ENCODE assay signal across 9 mouse cellular contexts in genomic region chr2:38533767-38534166, GRCm38 (mm10). TPM values are rescaled to one million over a fixed set of nuclear protein-coding genes. Genes with fewer than 3 reads are reported as not detected.
DNase-seq lines count a peak whose midpoint lies in the region; ATAC-seq and TF ChIP-seq lines count a peak whose summit lies in the region.
"Had no signal": no experiment of that assay in that cellular context is flagged by ENCODE, and none has a peak within 500 bp of the region (broad histone marks: within the 10 kb centered on the region; RNA-seq: fewer than 3 reads in every experiment).

No protein-coding gene starts in this region.

- ATAC-seq in heart, embryonic 12.5 days (ENCODE audit: insufficient number of reproducible peaks, low FRiP score), result no peak
- ATAC-seq in midbrain, embryonic 13.5 days, result no peak
- ATAC-seq in midbrain, postnatal 0 days (ENCODE audit: low FRiP score), result no peak
- no peak for ATAC-seq in limb, embryonic 14.5 days (ENCODE audit: low FRiP score, low read depth)
- no peak for ATAC-seq in stomach, embryonic 16.5 days (ENCODE audit: insufficient read depth, low FRiP score)

- H3K4me3 ChIP-seq in heart, embryonic 12.5 days, result no peak overlapping the region
- H3K4me3 ChIP-seq in midbrain, embryonic 13.5 days (replicated peaks), result no peak overlapping the region
- H3K4me3 ChIP-seq in midbrain, postnatal 0 days (ENCODE audit: low read depth, low read length), result no peak overlapping the region
- no peak overlapping the region for H3K4me3 ChIP-seq in limb, embryonic 14.5 days (replicated peaks; ENCODE audit: low read length)
- no peak overlapping the region for H3K4me3 ChIP-seq in stomach, embryonic 16.5 days (replicated peaks; ENCODE audit: low read length)
- H3K4me3 ChIP-seq: limb, embryonic 13.5 days had no signal

- no peaks in the 10 kb centered on the region for H3K9me3 ChIP-seq in heart, embryonic 12.5 days (replicated peaks)
- H3K9me3 ChIP-seq in midbrain, embryonic 13.5 days, result no peaks in the 10 kb centered on the region
- H3K9me3 ChIP-seq in midbrain, postnatal 0 days (ENCODE audit: low read length), result no peaks in the 10 kb centered on the region
- no peaks in the 10 kb centered on the region for H3K9me3 ChIP-seq in limb, embryonic 14.5 days (ENCODE audit: control insufficient read depth, low read length)
- no peaks in the 10 kb centered on the region for H3K9me3 ChIP-seq in stomach, embryonic 16.5 days (replicated peaks; ENCODE audit: control insufficient read depth, low read length)
- H3K9me3 ChIP-seq: limb, embryonic 13.5 days had no signal

- WGBS in heart, embryonic 12.5 days, result 36% methylated on average over 6 of the region's 6 CpGs
- WGBS in midbrain, embryonic 13.5 days, result 66% methylated on average over 6 of the region's 6 CpGs
- 57% methylated on average over 6 of the region's 6 CpGs for WGBS in midbrain, postnatal 0 days
- 60% methylated on average over 6 of the region's 6 CpGs for WGBS in limb, embryonic 14.5 days
- 53% methylated on average over 6 of the region's 6 CpGs for WGBS in stomach, embryonic 16.5 days

- no peaks in the 10 kb centered on the region for H3K27me3 ChIP-seq in heart, embryonic 12.5 days (replicated peaks)
- H3K27me3 ChIP-seq in midbrain, embryonic 13.5 days, result no peaks in the 10 kb centered on the region
- no peaks in the 10 kb centered on the region for H3K27me3 ChIP-seq in midbrain, postnatal 0 days (ENCODE audit: insufficient read depth, low read length)
- no peaks in the 10 kb centered on the region for H3K27me3 ChIP-seq in limb, embryonic 14.5 days (ENCODE audit: control insufficient read depth, insufficient read depth, low read length)
- no peaks in the 10 kb centered on the region for H3K27me3 ChIP-seq in stomach, embryonic 16.5 days (ENCODE audit: control insufficient read depth, insufficient read depth, low read length)
- H3K27me3 ChIP-seq: limb, embryonic 13.5 days had no signal

- no peak for TF ChIP-seq CTCF in midbrain, postnatal 0 days (IDR thresholded peaks at IDR 0.05)

- no peak for TF ChIP-seq POLR2A in limb, embryonic 14.5 days (IDR thresholded peaks at IDR 0.05; ENCODE audit: borderline replicate concordance, extremely low read depth, insufficient read depth, insufficient read length)

- H3K4me2 ChIP-seq in heart, embryonic 12.5 days, result peak overlapping the region; percentile 52
- H3K4me2 ChIP-seq in midbrain, embryonic 13.5 days (replicated peaks), result no peak overlapping the region
- H3K4me2 ChIP-seq in midbrain, postnatal 0 days (ENCODE audit: low read depth, low read length, poor library complexity, severe bottlenecking), result no peak overlapping the region
- no peak overlapping the region for H3K4me2 ChIP-seq in limb, embryonic 14.5 days (replicated peaks; ENCODE audit: low read depth, low read length, severe bottlenecking)
- H3K4me2 ChIP-seq in stomach, embryonic 16.5 days (ENCODE audit: low read depth, low read length), result no peak overlapping the region
- H3K4me2 ChIP-seq: limb, embryonic 13.5 days had no signal

- peak overlapping the region; percentile 92 for H3K27ac ChIP-seq in heart, embryonic 12.5 days (ENCODE audit: poor library complexity, severe bottlenecking)
- no peak overlapping the region for H3K27ac ChIP-seq in midbrain, embryonic 13.5 days
- H3K27ac ChIP-seq in midbrain, postnatal 0 days (ENCODE audit: low read depth, low read length), result no peak overlapping the region
- H3K27ac ChIP-seq in limb, embryonic 14.5 days (replicated peaks; ENCODE audit: low read depth, low read length), result 0 out of 2 replicates have a peak overlapping the region, but pooled peaks have one; percentile 7
- H3K27ac ChIP-seq in stomach, embryonic 16.5 days (ENCODE audit: low read length), result peak overlapping the region; percentile 25
- H3K27ac ChIP-seq: limb, embryonic 13.5 days had no signal

- no peaks in the 10 kb centered on the region for H3K36me3 ChIP-seq in heart, embryonic 12.5 days
- H3K36me3 ChIP-seq in midbrain, embryonic 13.5 days, result no peaks in the 10 kb centered on the region
- H3K36me3 ChIP-seq in midbrain, postnatal 0 days (ENCODE audit: insufficient read depth, low read length), result no peaks in the 10 kb centered on the region
- 0 out of 2 replicates have a peak, but pooled peaks cover 3% of the 10 kb centered on the region for H3K36me3 ChIP-seq in limb, embryonic 14.5 days (ENCODE audit: control insufficient read depth, insufficient read depth, low read length)
- no peaks in the 10 kb centered on the region for H3K36me3 ChIP-seq in stomach, embryonic 16.5 days (ENCODE audit: control insufficient read depth, insufficient read depth, low read length)
- H3K36me3 ChIP-seq: limb, embryonic 13.5 days had no signal

- H3K9ac ChIP-seq in heart, embryonic 12.5 days, result no peak overlapping the region
- H3K9ac ChIP-seq in midbrain, embryonic 13.5 days (replicated peaks), result 0 out of 2 replicates have a peak overlapping the region, but pooled peaks have one; percentile 10
- H3K9ac ChIP-seq in midbrain, postnatal 0 days (replicated peaks; ENCODE audit: low read length, poor library complexity, severe bottlenecking), result no peak overlapping the region
- no peak overlapping the region for H3K9ac ChIP-seq in limb, embryonic 14.5 days (ENCODE audit: low read depth, low read length, severe bottlenecking)
- H3K9ac ChIP-seq in stomach, embryonic 16.5 days (ENCODE audit: low read length), result 0 out of 2 replicates have a peak overlapping the region, but pooled peaks have one; percentile 28
- H3K9ac ChIP-seq: limb, embryonic 13.5 days had no signal

- intact Hi-C loops in heart, postnatal 25 days (cut with DNase I), result loop anchor here (5.0 kb wide), 1 partner anchor 46 kb away; no protein-coding TSS in a partner anchor
- intact Hi-C loops in left cerebral cortex, postnatal 36 days (cut with DNase I), result no loop called here

- DNase-seq in heart, postnatal 25 days (ENCODE audit: low spot score), result no peak
- DNase-seq in midbrain, postnatal 0 days (ENCODE audit: low spot score), result no peak
- no peak for DNase-seq in limb, embryonic 14.5 days (ENCODE audit: low spot score)
- DNase-seq in thymus, postnatal 36 days, result no peak
- no peak for DNase-seq in left cerebral cortex, postnatal 36 days (ENCODE audit: low spot score in 2 of 2)

- peaks cover 92% of the 10 kb centered on the region for H3K4me1 ChIP-seq in heart, embryonic 12.5 days (replicated peaks)
- peaks cover 76% of the 10 kb centered on the region for H3K4me1 ChIP-seq in midbrain, embryonic 13.5 days (replicated peaks)
- H3K4me1 ChIP-seq in midbrain, postnatal 0 days (ENCODE audit: insufficient read depth, low read length), result 0 out of 2 replicates have a peak, but pooled peaks cover 8% of the 10 kb centered on the region
- peaks cover 71% of the 10 kb centered on the region for H3K4me1 ChIP-seq in limb, embryonic 14.5 days (ENCODE audit: control insufficient read depth, insufficient read depth, low read length)
- peaks cover 74% of the 10 kb centered on the region for H3K4me1 ChIP-seq in stomach, embryonic 16.5 days (ENCODE audit: control insufficient read depth, insufficient read depth, low read length)

RNA-seq across cellular contexts. Expression of gene Nek6, which starts 22.3 kb away (rescaled TPM):
- 71.8 and 79.2 TPM in 2 replicates for polyA plus RNA-seq in heart, embryonic 12.5 days (2016; fragmentation: Nextera tagmentation; extraction: Ambion mirVana)
- 1 to 10 TPM; 3.4 to 4.3 TPM for total RNA-seq in heart, postnatal 25 days (2021)
- 63.2 and 72.9 TPM in 2 replicates for polyA plus RNA-seq in midbrain, embryonic 13.5 days (2015; fragmentation: Nextera tagmentation; extraction: Ambion mirVana)
- total RNA-seq in midbrain, postnatal 0 days (2014; rRNA removed), result 21.8 and 22.8 TPM in 2 replicates
- polyA plus RNA-seq in midbrain, postnatal 0 days (2015; fragmentation: Nextera tagmentation; extraction: Ambion mirVana), result 56.0 and 62.8 TPM in 2 replicates
- polyA plus RNA-seq in limb, embryonic 14.5 days (2012; rRNA removed), result 77.2 and 81.1 TPM in 2 replicates
- polyA plus RNA-seq in limb, embryonic 14.5 days (2014; fragmentation: Nextera tagmentation; extraction: Ambion mirVana), result 123 and 138 TPM in 2 replicates
- polyA plus RNA-seq in stomach, embryonic 16.5 days (2015; fragmentation: Nextera tagmentation; extraction: Ambion mirVana), result 111 and 122 TPM in 2 replicates
- total RNA-seq in left cerebral cortex, postnatal 36 days (2021), result 10 to 100 TPM; 27.0 to 27.9 TPM

Comparison
In these comparisons a context has a peak if more than half of its experiments do, and no peak if none do; other contexts are left out.
1. H3K9ac ChIP-seq: peak in midbrain, embryonic 13.5 days (single experiment) and stomach, embryonic 16.5 days (single experiment); none in heart, embryonic 12.5 days (single experiment), midbrain, postnatal 0 days (single experiment) and limb, embryonic 14.5 days (single experiment).
2. H3K27ac ChIP-seq: peak in heart, embryonic 12.5 days (single experiment), limb, embryonic 14.5 days (single experiment) and stomach, embryonic 16.5 days (single experiment); none in midbrain, embryonic 13.5 days (single experiment) and midbrain, postnatal 0 days (single experiment).